Mouse (Mus musculus) Patski (cell line): ENCODE results near the gene Kncn. TPM values are rescaled to one million over a fixed set of nuclear protein-coding genes. Genes with fewer than 3 reads are reported as not detected.

Experiments used
- ATAC-seq: fragments of 100-300 bp; one replicate; pipeline ENCODE4 v1.8.0; 2021
- CTCF ChIA-PET: fragments of 350-600 bp; sonication (Branson Sonifier 250); formaldehyde crosslinking; loops from one replicate; lab custom pipeline; 2022; ENCODE audit warnings: inconsistent platforms; lab: Charles Lee
- POLR2A ChIA-PET: fragments of 350-600 bp; sonication (Branson Sonifier 250); formaldehyde crosslinking; loops from one replicate; lab custom pipeline; 2022; ENCODE audit warnings: antibody characterized with exemption, inconsistent platforms; lab: Charles Lee
- DNase-seq: peaks from one replicate; pipeline ENCODE4 v3.0.0-alpha.2; 2011; ENCODE audit warnings: low read depth, low spot score
- H3K27me3 ChIP-seq: fragments of 371-371 bp; one replicate; pipeline ENCODE4 v1.5.1; 2021
- CTCF ChIP-seq: fragments of 100-300 bp; IDR thresholded peaks from one replicate; pipeline ENCODE4 v1.5.1; 2021
- in situ Hi-C: fragments of 300-500 bp; cut with MboI; formaldehyde crosslinking; loops from 3 replicates; pipeline ENCODE4 v1.11.1; 2018; ENCODE audit warnings: low pct_unique_long_range_greater_than_20kb, mixed read lengths
- polyA plus RNA-seq: library from polyadenylated mRNA; unstranded; gene quantifications from one replicate; pipeline ENCODE4 v1.2.3, GENCODE M21; 2021

Gene Kncn
- not detected for polyA plus RNA-seq

DNA sequence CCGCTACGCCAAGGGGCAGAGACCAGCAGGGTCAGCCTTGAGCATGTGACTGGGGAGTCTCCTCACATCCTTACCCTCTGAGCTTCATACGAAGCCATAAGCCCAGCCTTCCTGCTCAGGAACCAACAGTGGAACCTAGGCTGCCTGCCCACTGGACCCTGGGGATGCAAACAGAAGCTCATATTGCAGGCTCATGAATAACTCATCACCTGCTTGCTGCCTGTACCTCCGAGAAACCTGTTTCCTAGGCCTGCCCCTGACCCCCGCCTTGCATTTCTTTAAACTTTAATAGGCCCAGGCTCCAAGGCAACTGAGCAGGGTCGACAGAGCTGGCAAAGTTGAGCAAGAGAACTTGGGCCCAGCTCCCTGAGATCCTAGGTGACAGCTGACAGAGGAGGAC, at the start of gene Kncn:
Kncn (plus strand) TSS at position 379 of the 400 bp plus-strand sequence.
- in situ Hi-C loops, result no loop called here
- ChIA-PET CTCF (no interaction called here), POLR2A (no interaction called here)
- TF ChIP-seq CTCF, result no peak
- peaks cover 2% of the 10 kb centered on the region for H3K27me3 ChIP-seq
- DNase-seq, result no peak
- no peak for ATAC-seq

DNA sequence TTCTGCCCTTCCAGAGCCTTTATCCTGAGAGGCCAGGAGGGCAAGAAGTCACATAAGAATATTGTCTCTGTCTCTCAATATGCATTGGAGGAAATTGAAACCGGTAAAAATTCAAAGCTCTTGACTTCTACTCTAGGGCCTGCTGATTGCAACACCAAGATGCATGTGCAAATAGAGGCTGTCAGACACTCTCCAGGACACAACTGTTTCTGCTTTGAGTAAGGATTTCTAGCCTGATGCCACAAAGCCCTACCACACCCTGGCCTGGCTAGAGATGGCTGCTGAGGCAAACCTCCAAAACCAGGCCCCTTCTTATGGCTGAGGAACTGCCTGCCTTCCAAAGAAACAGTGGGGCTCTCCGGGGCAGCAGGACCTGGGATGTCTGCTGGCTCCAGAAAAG, 48.6 kb upstream of the Kncn start:
- ChIA-PET POLR2A (no interaction called here), CTCF (no interaction called here)
- ATAC-seq (no peak), DNase-seq (no peak)
- H3K27me3 ChIP-seq, result no peaks in the 10 kb centered on the region
- in situ Hi-C loops, result loop anchor here (5.0 kb wide), 1 partner anchor 93 kb away; no protein-coding TSS in a partner anchor
- TF ChIP-seq CTCF, result no peak

DNA sequence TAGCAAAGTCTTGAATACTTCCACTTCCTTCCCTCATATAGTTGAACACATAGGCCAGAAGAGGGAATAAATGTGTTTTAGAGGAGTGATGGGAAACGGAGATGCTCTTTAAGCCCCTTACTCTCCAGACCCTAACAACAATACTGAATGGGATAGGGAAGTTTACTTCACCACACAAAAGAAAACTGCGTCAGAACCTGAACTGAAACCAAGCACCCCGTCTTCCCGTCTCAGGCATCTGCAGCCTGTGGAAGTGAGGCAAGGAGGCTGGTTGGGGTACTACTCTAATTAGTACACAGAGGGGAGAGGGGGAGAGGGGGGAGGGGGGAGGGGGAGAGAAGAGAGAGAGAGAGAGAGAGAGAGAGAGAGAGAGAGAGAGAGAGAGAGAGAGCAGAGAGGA, 46.0 kb upstream of the Kncn start:
- in situ Hi-C loops, result loop anchor here (5.0 kb wide), 1 partner anchor 96 kb away; no protein-coding TSS in a partner anchor
- ATAC-seq (no peak), DNase-seq (no peak)
- no peak for TF ChIP-seq CTCF
- CTCF ChIA-PET, result no interaction called here
- no peaks in the 10 kb centered on the region for H3K27me3 ChIP-seq
- POLR2A ChIA-PET, result interaction anchor here (1.8 kb wide), 1 partner anchor 10 kb away, joined by 9 read pairs; the partner anchor contains the start of gene Mob3c

GRCm38 (mm10) chr4:115838696-115839641, 45.2 kb upstream of the Kncn start, which contains the start of gene Mknk1:
Mknk1 (plus strand) TSS chr4:115839198.
- no peak for TF ChIP-seq CTCF
- H3K27me3 ChIP-seq, result no peaks in the 10 kb centered on the region
- ATAC-seq (peak; percentile 89), DNase-seq (no peak)
- ChIA-PET CTCF (interaction anchor here (0.9 to 1.3 kb wide), 3 partner anchors 9 to 105 kb away, joined by 3 to 7 read pairs (median 4); partner anchors contain the start of gene Efcab14), POLR2A (interaction anchor here (1.8 kb wide), 1 partner anchor 10 kb away, joined by 9 read pairs; the partner anchor contains the start of gene Mob3c)
- in situ Hi-C loops, result loop anchor here (5.0 kb wide), 1 partner anchor 97 kb away; no protein-coding TSS in a partner anchor

DNA sequence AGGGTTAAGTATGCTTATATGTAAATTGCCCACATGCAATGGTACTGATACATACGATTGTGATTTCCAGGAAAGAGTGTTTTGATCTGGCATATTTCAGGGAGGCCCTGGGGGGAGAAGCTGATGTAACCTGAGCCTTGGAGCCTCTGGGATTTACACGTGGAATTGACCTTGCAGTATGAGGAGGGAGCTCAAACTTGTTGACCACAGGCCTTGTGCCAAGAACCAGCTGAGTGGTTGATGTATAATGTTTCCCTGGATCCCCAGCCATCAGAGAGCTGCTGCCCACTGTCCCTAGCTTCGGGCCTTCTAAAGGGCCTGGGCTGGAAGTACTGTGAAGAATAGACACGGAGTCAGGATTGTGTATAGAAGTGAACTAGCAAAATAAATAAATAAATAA, 44.2 kb upstream of the Kncn start:
- in situ Hi-C loops, result loop anchor here (5.0 kb wide), 1 partner anchor 98 kb away; no protein-coding TSS in a partner anchor
- no peak for ATAC-seq
- CTCF ChIA-PET, result interaction anchor here (0.9 to 1.3 kb wide), 6 partner anchors 10 to 108 kb away, joined by 3 to 7 read pairs (median 3); partner anchors contain the start of genes Efcab14 and Mob3c
- POLR2A ChIA-PET, result interaction anchor here (1.8 kb wide), 1 partner anchor 11 kb away, joined by 9 read pairs; the partner anchor contains the start of gene Mob3c
- H3K27me3 ChIP-seq, result no peaks in the 10 kb centered on the region
- TF ChIP-seq CTCF, result no peak
- no peak for DNase-seq

GRCm38 (mm10) chr4:115840842-115841241, 43.4 kb upstream of the Kncn start:
- H3K27me3 ChIP-seq, result no peaks in the 10 kb centered on the region
- no peak for TF ChIP-seq CTCF
- CTCF ChIA-PET, result interaction anchor here (1.0 to 1.2 kb wide), 2 partner anchors 13 to 109 kb away, joined by 3 read pairs; partner anchors contain the start of gene Mob3c
- in situ Hi-C loops, result no loop called here
- DNase-seq (no peak), ATAC-seq (no peak)
- POLR2A ChIA-PET, result interaction anchor here (1.2 kb wide), 1 partner anchor 28 kb away, joined by 3 read pairs; no protein-coding TSS in a partner anchor

DNA sequence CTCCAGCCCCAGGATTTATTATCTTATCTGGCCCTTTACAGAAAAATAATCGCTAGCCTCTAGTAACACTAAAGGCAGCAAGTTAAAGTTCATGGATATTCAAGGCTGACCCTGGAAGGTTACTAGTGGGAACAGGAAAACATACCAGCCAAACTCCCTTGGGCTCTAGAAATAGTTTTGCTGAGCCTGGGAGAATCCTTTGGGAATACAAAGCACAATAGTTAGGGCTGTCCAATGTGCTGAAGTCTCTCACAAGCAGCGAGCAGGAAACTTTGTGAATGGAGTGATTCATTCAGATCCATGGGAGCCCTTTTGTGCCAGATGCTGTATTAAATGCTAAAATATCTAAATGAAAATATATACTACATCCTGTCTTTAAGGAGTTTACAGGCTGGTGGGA, 37.5 kb upstream of the Kncn start:
- no peaks in the 10 kb centered on the region for H3K27me3 ChIP-seq
- DNase-seq, result no peak
- TF ChIP-seq CTCF, result no peak
- in situ Hi-C loops, result no loop called here
- CTCF ChIA-PET, result no interaction called here
- POLR2A ChIA-PET, result no interaction called here
- no peak for ATAC-seq

GRCm38 (mm10) chr4:115847377-115847776, 36.8 kb upstream of the Kncn start:
- TF ChIP-seq CTCF, result no peak
- ChIA-PET CTCF (no interaction called here), POLR2A (no interaction called here)
- DNase-seq (no peak), ATAC-seq (no peak)
- in situ Hi-C loops, result no loop called here
- no peaks in the 10 kb centered on the region for H3K27me3 ChIP-seq

- in situ Hi-C loops, result no loop called here
- no peak for DNase-seq
- TF ChIP-seq CTCF, result no peak
- ATAC-seq, result no peak
- no peaks in the 10 kb centered on the region for H3K27me3 ChIP-seq
- POLR2A ChIA-PET, result no interaction called here
- CTCF ChIA-PET, result no interaction called here
Observed at GRCm38 (mm10) chr4:115848083-115848482, 36.1 kb upstream of the Kncn start.

DNA sequence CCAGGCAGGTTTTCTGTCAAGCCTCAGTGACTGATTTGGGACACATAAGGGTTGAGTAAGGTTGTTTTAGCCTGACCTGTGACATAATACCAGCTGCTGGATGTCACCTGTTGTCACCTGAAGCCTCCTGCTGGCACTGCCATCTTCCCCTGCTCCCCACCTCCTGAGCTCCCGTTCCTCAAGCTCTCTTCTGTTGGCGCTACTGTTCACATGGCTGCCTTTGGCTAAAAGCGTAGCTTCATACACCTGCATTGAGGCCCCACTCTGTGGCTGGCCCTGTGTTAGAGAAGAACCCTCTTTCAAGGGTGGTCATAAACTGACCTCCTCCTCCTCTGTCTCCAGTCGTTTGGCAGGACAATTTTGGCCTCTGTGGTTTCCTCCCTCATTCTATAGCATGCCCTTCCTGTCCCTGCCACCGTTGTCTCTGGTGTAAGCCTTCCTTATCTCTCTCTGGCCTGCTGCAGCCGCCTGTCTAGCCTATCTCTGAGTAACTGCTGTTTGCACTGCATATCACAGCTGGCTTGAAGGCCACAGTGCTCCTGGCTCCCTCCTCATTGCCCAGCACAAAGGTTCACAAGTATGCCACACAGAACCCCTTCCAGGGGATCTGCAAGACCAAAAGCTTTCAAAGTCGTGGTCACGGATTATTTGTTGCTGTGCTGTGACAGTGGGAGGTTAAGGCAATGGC, 35.1 kb upstream of the Kncn start:
- in situ Hi-C loops, result no loop called here
- CTCF ChIA-PET, result no interaction called here

More for the DNA sequence above, 35.1 kb upstream of the Kncn start:
- H3K27me3 ChIP-seq, result no peaks in the 10 kb centered on the region
- TF ChIP-seq CTCF, result no peak
- DNase-seq (no peak), ATAC-seq (no peak)
- POLR2A ChIA-PET, result no interaction called here
